Mouse (Mus musculus): Measurements from ENCODE around the gene Rnh1. TPM values are rescaled to one million over a fixed set of nuclear protein-coding genes. Genes with fewer than 3 reads are reported as not detected.

Rnh1 gene
- polyA plus RNA-seq, 1 experiment from 2014 or later = 123 TPM

GRCm38 (mm10) chr7:141146043-141146595, 26.5 kb downstream of the Rnh1 start:
- Histone ChIP-seq H3K4me2 (replicated peaks) (no peak overlapping the region), H3K4me1 (replicated peaks) (no peaks in the 10 kb centered on the region), H3K4me3 (replicated peaks) (no peak overlapping the region), H3K9me3 (no peaks in the 10 kb centered on the region), H3K27me3 (replicated peaks) (no peaks in the 10 kb centered on the region), H3K27ac (no peak overlapping the region), H3K9ac (no peak overlapping the region), H3K36me3 (no peaks in the 10 kb centered on the region; the same call in none of the 2 replicates)
- ATAC-seq = no peak
- 91% methylated on average over 12 of the region's 12 CpGs for WGBS

DNA sequence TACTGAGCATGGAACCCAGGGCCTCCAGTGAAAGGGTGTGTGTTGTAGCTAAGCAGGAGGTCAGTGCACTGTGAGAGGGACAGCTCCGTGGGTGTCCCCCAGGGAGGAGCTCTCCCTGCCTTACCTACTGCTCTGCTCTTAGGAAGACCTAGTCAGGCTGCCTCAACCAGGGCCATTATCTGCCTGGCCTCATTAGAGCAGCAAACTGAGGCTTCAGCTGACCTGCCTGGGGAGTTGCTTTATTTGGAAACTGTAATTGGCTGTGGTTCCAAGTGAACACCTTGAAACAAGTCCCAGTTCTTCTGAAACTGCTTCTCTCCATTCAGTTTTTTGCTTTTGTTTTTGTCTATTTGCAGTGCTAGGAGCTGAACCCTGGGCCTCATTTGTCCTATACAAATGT, 27.3 kb downstream of the Rnh1 start:
- WGBS = 63% methylated on average over 1 of the region's 1 CpGs
- ATAC-seq = no peak
- no peak overlapping the region for H3K4me2 ChIP-seq (replicated peaks)
- no peaks in the 10 kb centered on the region for H3K4me1 ChIP-seq (replicated peaks)
- no peak overlapping the region for H3K27ac ChIP-seq
- H3K9ac ChIP-seq = no peak overlapping the region
- no peaks in the 10 kb centered on the region for H3K27me3 ChIP-seq (replicated peaks)
- no peaks in the 10 kb centered on the region for H3K9me3 ChIP-seq
- no peak overlapping the region for H3K4me3 ChIP-seq (replicated peaks)
- no peaks in the 10 kb centered on the region; the same call in none of the 2 replicates for H3K36me3 ChIP-seq

- Histone ChIP-seq H3K9ac (no peak overlapping the region), H3K4me2 (replicated peaks) (no peak overlapping the region), H3K27me3 (replicated peaks) (no peaks in the 10 kb centered on the region), H3K27ac (no peak overlapping the region), H3K9me3 (no peaks in the 10 kb centered on the region), H3K4me1 (replicated peaks) (no peaks in the 10 kb centered on the region), H3K36me3 (no peaks in the 10 kb centered on the region; the same call in none of the 2 replicates), H3K4me3 (replicated peaks) (no peak overlapping the region)
- WGBS = 92% methylated on average over 3 of the region's 3 CpGs
- no peak for ATAC-seq
Measured at GRCm38 (mm10) chr7:141144650-141145049, 28.0 kb downstream of the Rnh1 start.

DNA sequence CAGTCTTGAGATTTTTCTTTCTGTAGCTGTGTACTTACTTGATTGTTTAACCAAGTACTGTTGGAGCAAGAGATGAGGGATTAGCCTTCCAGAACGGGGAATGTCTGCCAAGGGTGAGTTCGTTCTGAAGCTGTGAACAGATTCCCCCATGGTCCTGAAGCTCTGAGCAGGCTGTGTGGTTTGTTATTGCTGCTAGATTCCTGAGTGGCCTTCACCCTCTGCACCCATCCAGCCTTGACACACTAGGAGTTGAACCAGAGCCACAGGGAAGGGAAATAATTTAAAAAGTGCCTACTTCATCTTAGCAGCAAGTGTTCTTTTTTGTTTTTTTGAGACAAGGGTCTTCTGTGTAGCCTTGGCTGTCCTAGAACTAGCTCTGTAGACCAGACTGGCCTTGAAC, 28.8 kb downstream of the Rnh1 start:
- Histone ChIP-seq H3K9me3 (no peaks in the 10 kb centered on the region), H3K4me2 (replicated peaks) (no peak overlapping the region), H3K4me1 (replicated peaks) (no peaks in the 10 kb centered on the region), H3K36me3 (no peaks in the 10 kb centered on the region; the same call in none of the 2 replicates), H3K27ac (no peak overlapping the region), H3K9ac (no peak overlapping the region), H3K27me3 (replicated peaks) (no peaks in the 10 kb centered on the region), H3K4me3 (replicated peaks) (no peak overlapping the region)
- no peak for ATAC-seq
- 67% methylated on average over 2 of the region's 2 CpGs for WGBS

DNA sequence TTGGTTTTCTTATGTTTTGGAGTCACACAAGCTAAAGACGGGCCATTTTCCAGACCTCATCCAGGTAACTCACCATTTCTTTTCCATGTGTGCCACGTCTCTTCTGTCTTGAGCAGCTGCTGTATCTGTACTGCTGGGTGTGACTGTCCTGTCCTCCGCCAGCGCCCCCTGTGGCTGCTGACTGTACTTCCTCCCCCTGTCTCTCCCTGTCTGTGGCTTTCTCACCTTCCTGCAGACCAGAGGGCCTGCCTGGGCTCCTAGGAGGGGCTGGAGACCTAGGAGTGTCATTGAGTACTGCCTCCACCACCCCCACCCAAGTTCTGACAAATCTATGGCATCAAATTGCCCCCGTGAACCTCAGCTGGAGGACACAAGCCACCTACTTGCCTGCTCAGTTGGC, 29.5 kb downstream of the Rnh1 start:
- H3K27me3 ChIP-seq (replicated peaks) = no peaks in the 10 kb centered on the region
- no peaks in the 10 kb centered on the region for H3K4me1 ChIP-seq (replicated peaks)
- 50% methylated on average over 5 of the region's 5 CpGs for WGBS
- peaks cover under 1% of the 10 kb centered on the region for H3K36me3 ChIP-seq
- peak; percentile 49; the same call in 1 of the 2 replicates for ATAC-seq
- no peak overlapping the region for H3K9ac ChIP-seq
- H3K4me3 ChIP-seq (replicated peaks) = no peak overlapping the region
- no peak overlapping the region for H3K4me2 ChIP-seq (replicated peaks)
- no peaks in the 10 kb centered on the region for H3K9me3 ChIP-seq
- H3K27ac ChIP-seq = no peak overlapping the region

DNA sequence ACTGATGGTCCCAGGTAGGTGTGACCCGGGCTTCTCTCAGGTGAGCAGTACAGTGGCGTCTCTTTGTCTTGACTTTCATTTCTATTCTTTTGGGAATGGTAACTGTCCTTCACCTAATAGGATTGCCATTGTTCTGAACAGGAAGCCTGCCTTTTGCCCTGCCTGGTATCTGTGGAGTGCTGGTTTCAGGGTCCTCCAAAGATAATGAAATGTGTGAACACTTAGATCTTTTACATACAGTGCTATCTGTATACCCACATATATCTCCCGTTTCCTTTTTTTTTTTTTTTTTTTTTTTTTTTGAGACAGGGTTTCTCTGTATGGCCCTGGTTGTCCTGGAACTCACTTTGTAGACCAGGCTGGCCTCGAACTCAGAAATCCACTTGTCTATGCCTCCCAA, 31.3 kb downstream of the Rnh1 start:
- no peak overlapping the region for H3K4me3 ChIP-seq (replicated peaks)
- no peak overlapping the region for H3K9ac ChIP-seq
- H3K9me3 ChIP-seq = no peaks in the 10 kb centered on the region
- no peak overlapping the region for H3K27ac ChIP-seq
- no peak for ATAC-seq
- H3K4me1 ChIP-seq (replicated peaks) = no peaks in the 10 kb centered on the region
- 80% methylated on average over 4 of the region's 4 CpGs for WGBS
- H3K27me3 ChIP-seq (replicated peaks) = no peaks in the 10 kb centered on the region
- no peak overlapping the region for H3K4me2 ChIP-seq (replicated peaks)
- peaks cover 5% of the 10 kb centered on the region for H3K36me3 ChIP-seq

- ATAC-seq = peak; percentile 37; the same call in 1 of the 2 replicates
- Histone ChIP-seq H3K4me2 (replicated peaks) (peak overlapping the region; percentile 84), H3K27me3 (replicated peaks) (no peaks in the 10 kb centered on the region), H3K4me1 (replicated peaks) (peaks cover 15% of the 10 kb centered on the region), H3K9ac (peak overlapping the region; percentile 96), H3K9me3 (no peaks in the 10 kb centered on the region), H3K27ac (no peak overlapping the region), H3K4me3 (replicated peaks) (peak overlapping the region; percentile 99), H3K36me3 (peaks cover 8% of the 10 kb centered on the region)
- 53% methylated on average over 12 of the region's 12 CpGs for WGBS
Measured at GRCm38 (mm10) chr7:141131904-141132755, 40.5 kb downstream of the Rnh1 start.

- peak overlapping the region; percentile 96 for H3K9ac ChIP-seq
- peaks cover 15% of the 10 kb centered on the region for H3K4me1 ChIP-seq (replicated peaks)
- no peaks in the 10 kb centered on the region for H3K9me3 ChIP-seq
- peak overlapping the region; percentile 84 for H3K4me2 ChIP-seq (replicated peaks)
- H3K36me3 ChIP-seq = peaks cover 8% of the 10 kb centered on the region
- H3K27me3 ChIP-seq (replicated peaks) = no peaks in the 10 kb centered on the region
- peak overlapping the region; percentile 62; the same call in 1 of the 2 replicates for H3K27ac ChIP-seq
- ATAC-seq = peak; percentile 100
- peak overlapping the region; percentile 99 for H3K4me3 ChIP-seq (replicated peaks)
- under 1% methylated on average over 59 of the region's 59 CpGs for WGBS
Measured at GRCm38 (mm10) chr7:141131024-141131820, 41.4 kb downstream of the Rnh1 start.

GRCm38 (mm10) chr7:141123517-141123856, 49.2 kb downstream of the Rnh1 start:
- H3K36me3 ChIP-seq = no peaks in the 10 kb centered on the region
- WGBS = 4% methylated on average over 15 of the region's 15 CpGs
- no peak for ATAC-seq

GRCm38 (mm10) chr7:141122689-141123516, 49.8 kb downstream of the Rnh1 start:
- Histone ChIP-seq H3K36me3 (no peaks in the 10 kb centered on the region), H3K27me3 (replicated peaks) (no peaks in the 10 kb centered on the region), H3K4me1 (replicated peaks) (peaks cover 10% of the 10 kb centered on the region; the same call in 1 of the 2 replicates), H3K27ac (peak overlapping the region; percentile 86), H3K9ac (peak overlapping the region; percentile 49), H3K4me2 (replicated peaks) (peak overlapping the region; percentile 88), H3K4me3 (replicated peaks) (peak overlapping the region; percentile 56), H3K9me3 (no peaks in the 10 kb centered on the region)
- ATAC-seq = peak; percentile 96
- WGBS = 2% methylated on average over 29 of the region's 29 CpGs

More at GRCm38 (mm10) chr7:141123517-141123856, 49.2 kb downstream of the Rnh1 start:
- H3K9ac ChIP-seq = peak overlapping the region; percentile 49
- peaks cover 8% of the 10 kb centered on the region; the same call in 1 of the 2 replicates for H3K4me1 ChIP-seq (replicated peaks)
- no peaks in the 10 kb centered on the region for H3K9me3 ChIP-seq
- H3K27ac ChIP-seq = peak overlapping the region; percentile 86
- H3K4me2 ChIP-seq (replicated peaks) = peak overlapping the region; percentile 88
- peak overlapping the region; percentile 56 for H3K4me3 ChIP-seq (replicated peaks)
- H3K27me3 ChIP-seq (replicated peaks) = no peaks in the 10 kb centered on the region

GRCm38 (mm10) chr7:141122245-141122644, 50.4 kb downstream of the Rnh1 start, which contains the start of gene Ptdss2:
Gene Ptdss2, plus strand, starts transcription at chr7:141122382.
- 34% methylated on average over 14 of the region's 14 CpGs for WGBS

More at GRCm38 (mm10) chr7:141122245-141122644, 50.4 kb downstream of the Rnh1 start, which contains the start of gene Ptdss2:
- Histone ChIP-seq H3K9ac (peak within 1 kb of the TSS; percentile 49), H3K4me3 (replicated peaks) (peak within 1 kb of the TSS; percentile 56), H3K27ac (peak within 1 kb of the TSS; percentile 86), H3K4me1 (replicated peaks) (peaks cover 10% of the 10 kb centered on the region; the same call in 1 of the 2 replicates), H3K27me3 (replicated peaks) (no peaks in the 10 kb centered on the region), H3K9me3 (no peaks in the 10 kb centered on the region), H3K36me3 (no peaks in the 10 kb centered on the region), H3K4me2 (replicated peaks) (peak within 1 kb of the TSS; percentile 88)
- no peak for ATAC-seq

All from intestine, embryonic 15.5 days (tissue).